Mouse (Mus musculus) midbrain, postnatal 0 days (tissue): ENCODE results near the gene Tmem179b. TPM values are rescaled to one million over a fixed set of nuclear protein-coding genes. Genes with fewer than 3 reads are reported as not detected.

Experiments used
- ATAC-seq: fragments of 200-750 bp; cut with Nextera tagmentation; 2 replicates; pipeline ENCODE4 v1.8.0; 2017; ENCODE audit warnings: moderate number of reproducible peaks, mild to moderate bottlenecking, moderate TSS enrichment, moderate library complexity; ENCODE audit not compliant: low FRiP score
- DNase-seq: peaks from one replicate; pipeline ENCODE4 v3.0.0-alpha.2; 2015; ENCODE audit warnings: low spot score
- H3K27ac ChIP-seq: fragments of 300-500 bp; sonication (generic); 2 replicates; pipeline ENCODE4 v1.5.1; 2014; ENCODE audit warnings: low read depth, mild to moderate bottlenecking, low read length, mixed read lengths
- H3K27me3 ChIP-seq: fragments of 300-500 bp; sonication (generic); 2 replicates; pipeline ENCODE4 v1.6.1; 2014; ENCODE audit warnings: low read length, control low read depth, mixed read lengths; ENCODE audit not compliant: insufficient read depth
- H3K36me3 ChIP-seq: fragments of 300-500 bp; sonication (generic); 2 replicates; pipeline ENCODE4 v1.6.1; 2014; ENCODE audit warnings: low read length, control low read depth, mixed read lengths; ENCODE audit not compliant: insufficient read depth
- H3K4me1 ChIP-seq: fragments of 300-500 bp; sonication (generic); 2 replicates; pipeline ENCODE4 v1.6.1; 2014; ENCODE audit warnings: mild to moderate bottlenecking, control low read depth, antibody characterized with exemption, low read length, mixed read lengths; ENCODE audit not compliant: insufficient read depth
- H3K4me2 ChIP-seq: fragments of 300-500 bp; sonication (generic); 2 replicates; pipeline ENCODE4 v1.6.1; 2014; ENCODE audit warnings: low read depth, mild to moderate bottlenecking, low read length, mixed read lengths; ENCODE audit not compliant: poor library complexity, severe bottlenecking
- H3K4me3 ChIP-seq: fragments of 300-500 bp; sonication (generic); 2 replicates; pipeline ENCODE4 v1.5.1; 2014; ENCODE audit warnings: low read depth, mild to moderate bottlenecking, low read length, moderate library complexity
- H3K9ac ChIP-seq: fragments of 300-500 bp; sonication (generic); replicated peaks from 2 replicates; pipeline ENCODE4 v1.6.1; 2014; ENCODE audit warnings: mild to moderate bottlenecking, low read length, moderate library complexity, mixed read lengths; ENCODE audit not compliant: poor library complexity, severe bottlenecking
- H3K9me3 ChIP-seq: fragments of 300-500 bp; sonication (generic); 2 replicates; pipeline ENCODE4 v1.6.1; 2016; ENCODE audit warnings: low read length, control low read depth
- CTCF ChIP-seq: IDR thresholded peaks from 2 replicates; pipeline ENCODE4 v1.5.1; 2016; ENCODE audit warnings: antibody characterized with exemption, mild to moderate bottlenecking
- WGBS: fragments of 180-500 bp; shearing (Covaris S2); extraction: QIAGEN DNeasy Blood & Tissue Kit; methylation state at CpG from one replicate; pipeline ENCODE4 v1.1.7; 2014; 5-methylcytosine and 5-hydroxymethylcytosine counted together
- polyA plus RNA-seq: library from polyadenylated mRNA; unstranded; fragments of >200 nt; fragmentation: Nextera tagmentation; extraction: Ambion mirVana; gene quantifications from 2 replicates; pipeline ENCODE4 v1.2.1, GENCODE M21; 2015
- total RNA-seq: library from RNA; depleted of rRNA; stranded (reverse); fragments of >200 nt; gene quantifications from 2 replicates; pipeline ENCODE4 v1.2.3, GENCODE M21; 2014

Gene Tmem179b
- total and polyA plus RNA-seq, 2 experiments from 2014 or later = 19.1 to 27.3 TPM

GRCm38 (mm10) chr19:8757471-8757998, 16.7 kb downstream of the Tmem179b start:
- Histone ChIP-seq H3K27me3 (no peaks in the 10 kb centered on the region), H3K4me1 (peaks cover 16% of the 10 kb centered on the region; the same call in 1 of the 2 replicates), H3K27ac (peak overlapping the region; percentile 90), H3K9me3 (no peaks in the 10 kb centered on the region), H3K36me3 (0 out of 2 replicates have a peak, but pooled peaks cover 6% of the 10 kb centered on the region), H3K4me2 (peak overlapping the region; percentile 68), H3K9ac (peak overlapping the region; percentile 95), H3K4me3 (peak overlapping the region; percentile 99)
- no peak for TF ChIP-seq CTCF
- ATAC-seq = no peak
- DNase-seq = no peak
- WGBS = 4% methylated on average over 14 of the region's 14 CpGs

GRCm38 (mm10) chr19:8756635-8757387, 17.5 kb downstream of the Tmem179b start, which contains the start of gene Nxf1:
TSS of gene Nxf1 (plus strand) at chr19:8757073.
- WGBS = under 1% methylated on average over 74 of the region's 75 CpGs
- H3K36me3 ChIP-seq = 0 out of 2 replicates have a peak, but pooled peaks cover 6% of the 10 kb centered on the region
- DNase-seq (peak; percentile 95), ATAC-seq (peak; percentile 94)
- TF ChIP-seq CTCF = peak; percentile 10; the same call in 1 of the 2 replicates
- peak within 1 kb of the TSS; percentile 68 for H3K4me2 ChIP-seq
- no peaks in the 10 kb centered on the region for H3K27me3 ChIP-seq
- peaks cover 16% of the 10 kb centered on the region; the same call in 1 of the 2 replicates for H3K4me1 ChIP-seq
- H3K27ac ChIP-seq = peak within 1 kb of the TSS; percentile 90
- peak within 1 kb of the TSS; percentile 95 for H3K9ac ChIP-seq
- peak within 1 kb of the TSS; percentile 99 for H3K4me3 ChIP-seq
- H3K9me3 ChIP-seq = no peaks in the 10 kb centered on the region

- Histone ChIP-seq H3K4me1 (peaks cover 16% of the 10 kb centered on the region; the same call in 1 of the 2 replicates), H3K36me3 (peaks cover 11% of the 10 kb centered on the region), H3K4me3 (peak overlapping the region; percentile 99; the same call in 1 of the 2 replicates), H3K4me2 (no peak overlapping the region), H3K9me3 (no peaks in the 10 kb centered on the region), H3K27me3 (no peaks in the 10 kb centered on the region), H3K27ac (no peak overlapping the region), H3K9ac (no peak overlapping the region)
- ATAC-seq (no peak), DNase-seq (no peak)
- 71% methylated on average over 3 of the region's 3 CpGs for WGBS
- no peak for TF ChIP-seq CTCF
Measured at GRCm38 (mm10) chr19:8755652-8756051, 18.6 kb downstream of the Tmem179b start.

- ATAC-seq (no peak), DNase-seq (no peak)
- WGBS = 72% methylated on average over 2 of the region's 2 CpGs
- H3K27me3 ChIP-seq = no peaks in the 10 kb centered on the region
- H3K4me2 ChIP-seq = no peak overlapping the region
- TF ChIP-seq CTCF = peak; percentile 56
- no peak overlapping the region for H3K9ac ChIP-seq
- H3K27ac ChIP-seq = no peak overlapping the region
- no peak overlapping the region for H3K4me3 ChIP-seq
- H3K9me3 ChIP-seq = no peaks in the 10 kb centered on the region
- H3K4me1 ChIP-seq = peaks cover 6% of the 10 kb centered on the region; the same call in 1 of the 2 replicates
- peaks cover 45% of the 10 kb centered on the region for H3K36me3 ChIP-seq
Measured at GRCm38 (mm10) chr19:8747368-8747767, 26.9 kb downstream of the Tmem179b start.

- WGBS = 98% methylated on average over 1 of the region's 1 CpGs
- no peaks in the 10 kb centered on the region for H3K27me3 ChIP-seq
- H3K4me1 ChIP-seq = peaks cover 10% of the 10 kb centered on the region; the same call in 1 of the 2 replicates
- H3K9ac ChIP-seq = no peak overlapping the region
- no peak for ATAC-seq
- H3K27ac ChIP-seq = no peak overlapping the region
- no peak overlapping the region for H3K4me2 ChIP-seq
- no peak for TF ChIP-seq CTCF
- H3K4me3 ChIP-seq = no peak overlapping the region
- peaks cover 37% of the 10 kb centered on the region for H3K36me3 ChIP-seq
- H3K9me3 ChIP-seq = no peaks in the 10 kb centered on the region
- DNase-seq = no peak
Measured at GRCm38 (mm10) chr19:8745382-8745781, 28.9 kb downstream of the Tmem179b start.

- no peak for TF ChIP-seq CTCF
- peak overlapping the region; percentile 97 for H3K4me2 ChIP-seq
- DNase-seq = no peak
- no peak for ATAC-seq
- H3K9ac ChIP-seq = peak overlapping the region; percentile 86
- peaks cover 10% of the 10 kb centered on the region; the same call in 1 of the 2 replicates for H3K4me1 ChIP-seq
- H3K27me3 ChIP-seq = no peaks in the 10 kb centered on the region
- H3K9me3 ChIP-seq = no peaks in the 10 kb centered on the region
- peak overlapping the region; percentile 85 for H3K4me3 ChIP-seq
- peak overlapping the region; percentile 95 for H3K27ac ChIP-seq
- WGBS = 23% methylated on average over 14 of the region's 14 CpGs
- peaks cover 35% of the 10 kb centered on the region for H3K36me3 ChIP-seq
Measured at GRCm38 (mm10) chr19:8742176-8742575, 32.1 kb downstream of the Tmem179b start.
